Mouse (Mus musculus): Measurements from ENCODE around the gene Plekha4. TPM values are rescaled to one million over a fixed set of nuclear protein-coding genes. Genes with fewer than 3 reads are reported as not detected.
A peak's percentile ranks its signal among the peaks of the same experiment; 100 is the strongest.

Plekha4 gene
- polyA plus RNA-seq, 1 experiment from 2014 or later: 0.80 TPM

- H3K9me3 ChIP-seq (replicated peaks): no peaks in the 10 kb centered on the region
- H3K4me1 ChIP-seq: peaks cover 18% of the 10 kb centered on the region
- no peak overlapping the region for H3K4me3 ChIP-seq
- no peak overlapping the region for H3K4me2 ChIP-seq
- no peaks in the 10 kb centered on the region for H3K36me3 ChIP-seq
- ATAC-seq: no peak
- H3K9ac ChIP-seq: no peak overlapping the region
- no peak overlapping the region for H3K27ac ChIP-seq
- H3K27me3 ChIP-seq (replicated peaks): 0 out of 2 replicates have a peak, but pooled peaks cover 21% of the 10 kb centered on the region
- 80% methylated on average over 16 of the region's 16 CpGs for WGBS (ENCODE audit: insufficient replicate concordance)
Measured at GRCm38 (mm10) chr7:45549641-45550436, 23.7 kb downstream of the Plekha4 start.

DNA sequence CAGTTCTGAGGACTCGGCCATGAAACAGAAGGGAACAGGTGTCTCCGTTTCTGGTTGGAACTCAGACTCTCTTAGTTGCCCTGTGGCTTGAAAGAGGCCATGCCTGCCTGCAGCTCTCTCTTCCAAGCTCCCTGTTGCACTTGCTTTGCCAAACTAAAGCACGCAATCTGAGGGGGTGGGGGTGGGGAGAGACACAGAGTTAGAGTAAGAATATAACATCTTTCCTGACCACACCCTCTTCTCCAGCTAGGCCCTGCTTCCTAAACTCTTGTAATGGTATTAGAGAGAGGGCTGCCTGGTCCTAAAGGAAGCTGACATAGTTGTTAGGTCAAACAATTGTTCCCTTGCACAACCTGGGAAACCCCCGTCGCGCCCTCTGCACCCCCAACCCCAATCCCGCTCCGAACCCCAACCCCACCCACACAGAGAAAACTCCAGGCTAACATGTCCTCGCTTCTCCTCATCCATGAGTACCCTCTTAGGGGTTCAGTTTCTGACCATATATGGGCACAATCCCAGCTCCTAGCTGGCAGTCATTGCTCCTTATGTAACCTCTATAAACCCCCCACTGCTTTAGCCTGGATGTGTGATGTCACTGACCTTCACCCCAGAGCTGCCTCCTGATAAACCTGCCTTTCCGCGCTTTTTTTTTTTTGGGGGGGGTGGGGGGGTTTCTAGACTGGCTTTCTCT lies 24.8 kb downstream of the Plekha4 start:
- ATAC-seq: no peak
- Histone ChIP-seq H3K4me1 (peaks cover 19% of the 10 kb centered on the region), H3K4me3 (no peak overlapping the region), H3K9ac (no peak overlapping the region), H3K27ac (no peak overlapping the region), H3K4me2 (no peak overlapping the region), H3K27me3 (replicated peaks) (0 out of 2 replicates have a peak, but pooled peaks cover 24% of the 10 kb centered on the region), H3K36me3 (no peaks in the 10 kb centered on the region), H3K9me3 (replicated peaks) (no peaks in the 10 kb centered on the region)
- WGBS (ENCODE audit: insufficient replicate concordance): 64% methylated on average over 11 of the region's 11 CpGs

DNA sequence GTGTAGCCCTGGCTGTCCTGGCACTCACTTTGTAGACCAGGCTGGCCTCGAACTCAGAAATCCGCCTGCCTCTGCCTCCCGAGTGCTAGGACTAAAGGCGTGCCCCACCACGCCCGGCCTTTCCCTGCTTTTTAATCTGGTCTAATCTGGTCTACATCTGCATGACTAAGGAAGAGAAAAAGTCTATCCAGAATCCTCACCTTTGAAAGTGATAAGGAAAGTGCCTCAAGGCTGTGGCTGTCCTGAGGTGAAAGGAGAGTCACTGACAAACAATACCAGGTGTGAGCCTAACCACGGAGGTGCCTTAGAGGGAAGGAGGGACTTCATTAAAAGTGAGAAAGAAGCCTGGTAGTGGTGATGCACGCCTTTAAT lies 25.4 kb downstream of the Plekha4 start:
- ATAC-seq: no peak
- no peak overlapping the region for H3K27ac ChIP-seq
- WGBS (ENCODE audit: insufficient replicate concordance): 54% methylated on average over 8 of the region's 8 CpGs
- H3K4me1 ChIP-seq: peaks cover 24% of the 10 kb centered on the region
- 0 out of 2 replicates have a peak, but pooled peaks cover 24% of the 10 kb centered on the region for H3K27me3 ChIP-seq (replicated peaks)
- H3K4me3 ChIP-seq: no peak overlapping the region
- H3K36me3 ChIP-seq: no peaks in the 10 kb centered on the region
- H3K9ac ChIP-seq: no peak overlapping the region
- no peaks in the 10 kb centered on the region for H3K9me3 ChIP-seq (replicated peaks)
- no peak overlapping the region for H3K4me2 ChIP-seq

GRCm38 (mm10) chr7:45553519-45553918 lies 27.4 kb downstream of the Plekha4 start:
- Histone ChIP-seq H3K4me1 (peaks cover 32% of the 10 kb centered on the region), H3K9ac (no peak overlapping the region; the same call in 1 of the 2 replicates), H3K27ac (no peak overlapping the region), H3K27me3 (replicated peaks) (0 out of 2 replicates have a peak, but pooled peaks cover 16% of the 10 kb centered on the region), H3K4me3 (no peak overlapping the region), H3K9me3 (replicated peaks) (no peaks in the 10 kb centered on the region), H3K36me3 (no peaks in the 10 kb centered on the region), H3K4me2 (no peak overlapping the region)
- WGBS (ENCODE audit: insufficient replicate concordance): 50% methylated on average over 8 of the region's 8 CpGs
- no peak for ATAC-seq

DNA sequence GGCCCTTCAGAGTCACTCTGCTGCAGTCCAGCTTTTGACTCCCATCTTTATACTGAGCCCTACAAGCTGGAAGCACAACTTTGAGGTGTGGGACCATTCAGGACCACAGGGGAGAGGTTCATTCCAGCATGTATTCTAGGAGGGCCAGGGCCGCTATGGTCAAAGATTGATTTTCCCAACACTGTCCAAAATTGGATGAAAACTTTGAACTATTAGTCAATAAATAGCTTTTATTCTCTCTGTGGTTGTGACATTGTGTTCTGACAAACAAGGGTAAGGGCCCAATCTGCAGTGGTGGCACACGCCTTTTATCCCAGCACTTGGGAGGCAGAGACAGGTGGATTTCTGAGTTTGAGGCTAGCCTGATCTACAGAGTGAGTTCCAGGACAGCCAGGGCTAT lies 27.9 kb downstream of the Plekha4 start:
- Histone ChIP-seq H3K9me3 (replicated peaks) (no peaks in the 10 kb centered on the region), H3K27ac (no peak overlapping the region), H3K4me3 (no peak overlapping the region), H3K27me3 (replicated peaks) (0 out of 2 replicates have a peak, but pooled peaks cover 15% of the 10 kb centered on the region), H3K4me2 (no peak overlapping the region), H3K36me3 (no peaks in the 10 kb centered on the region), H3K9ac (no peak overlapping the region; the same call in 1 of the 2 replicates), H3K4me1 (peaks cover 33% of the 10 kb centered on the region)
- WGBS (ENCODE audit: insufficient replicate concordance): 80% methylated on average over 2 of the region's 2 CpGs
- no peak for ATAC-seq

GRCm38 (mm10) chr7:45554744-45555143 lies 28.6 kb downstream of the Plekha4 start, which contains the start of gene Hsd17b14:
Gene Hsd17b14, plus strand, starts transcription at chr7:45554893.
- Histone ChIP-seq H3K4me1 (peaks cover 37% of the 10 kb centered on the region), H3K27me3 (replicated peaks) (0 out of 2 replicates have a peak, but pooled peaks cover 15% of the 10 kb centered on the region), H3K9me3 (replicated peaks) (no peaks in the 10 kb centered on the region), H3K27ac (no peak within 1 kb of the TSS), H3K9ac (no peak within 1 kb of the TSS; the same call in 1 of the 2 replicates), H3K4me2 (no peak within 1 kb of the TSS), H3K36me3 (no peaks in the 10 kb centered on the region), H3K4me3 (no peak within 1 kb of the TSS)
- 61% methylated on average over 8 of the region's 8 CpGs for WGBS (ENCODE audit: insufficient replicate concordance)
- no peak for ATAC-seq

GRCm38 (mm10) chr7:45555787-45556186 lies 29.7 kb downstream of the Plekha4 start:
- Histone ChIP-seq H3K4me1 (peaks cover 46% of the 10 kb centered on the region), H3K36me3 (no peaks in the 10 kb centered on the region), H3K4me2 (no peak overlapping the region), H3K27me3 (replicated peaks) (0 out of 2 replicates have a peak, but pooled peaks cover 15% of the 10 kb centered on the region), H3K27ac (no peak overlapping the region), H3K4me3 (no peak overlapping the region), H3K9me3 (replicated peaks) (no peaks in the 10 kb centered on the region), H3K9ac (no peak overlapping the region)
- no peak for ATAC-seq
- 15% methylated on average over 8 of the region's 8 CpGs for WGBS (ENCODE audit: insufficient replicate concordance)

DNA sequence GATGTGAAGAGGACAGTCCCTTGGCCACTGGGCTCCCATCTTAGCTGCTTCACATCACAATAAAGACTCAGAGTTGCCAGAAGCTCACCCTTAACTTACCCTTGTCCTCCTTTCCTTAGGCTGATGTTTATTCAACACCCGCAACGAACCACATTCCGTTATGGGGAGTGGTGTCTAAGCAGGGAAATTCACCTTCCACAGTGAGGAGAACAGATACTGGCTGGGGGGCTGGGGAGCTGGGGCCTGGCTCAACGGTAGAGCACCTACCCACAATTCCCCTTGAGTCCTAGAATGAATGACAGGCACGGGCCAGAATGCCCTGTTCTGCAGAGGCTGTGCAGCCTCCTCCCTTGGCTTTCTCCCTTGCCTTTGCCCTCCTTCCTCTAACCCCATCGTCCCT lies 32.8 kb downstream of the Plekha4 start:
- no peak for ATAC-seq
- no peak overlapping the region for H3K27ac ChIP-seq
- WGBS (ENCODE audit: insufficient replicate concordance): 51% methylated on average over 5 of the region's 6 CpGs
- H3K4me2 ChIP-seq: no peak overlapping the region
- H3K4me1 ChIP-seq: peaks cover 59% of the 10 kb centered on the region
- no peak overlapping the region for H3K9ac ChIP-seq
- H3K4me3 ChIP-seq: no peak overlapping the region
- no peaks in the 10 kb centered on the region for H3K36me3 ChIP-seq
- 0 out of 2 replicates have a peak, but pooled peaks cover 8% of the 10 kb centered on the region for H3K27me3 ChIP-seq (replicated peaks)
- no peaks in the 10 kb centered on the region for H3K9me3 ChIP-seq (replicated peaks)

GRCm38 (mm10) chr7:45560241-45560640 lies 34.1 kb downstream of the Plekha4 start:
- Histone ChIP-seq H3K9ac (peak overlapping the region; percentile 25; the same call in 1 of the 2 replicates), H3K4me2 (peak overlapping the region; percentile 61), H3K4me1 (peaks cover 60% of the 10 kb centered on the region), H3K9me3 (replicated peaks) (no peaks in the 10 kb centered on the region), H3K27me3 (replicated peaks) (no peaks in the 10 kb centered on the region), H3K36me3 (no peaks in the 10 kb centered on the region), H3K27ac (0 out of 2 replicates have a peak overlapping the region, but pooled peaks have one; percentile 0), H3K4me3 (no peak overlapping the region)
- no peak for ATAC-seq
- WGBS (ENCODE audit: insufficient replicate concordance): 51% methylated on average over 7 of the region's 7 CpGs

DNA sequence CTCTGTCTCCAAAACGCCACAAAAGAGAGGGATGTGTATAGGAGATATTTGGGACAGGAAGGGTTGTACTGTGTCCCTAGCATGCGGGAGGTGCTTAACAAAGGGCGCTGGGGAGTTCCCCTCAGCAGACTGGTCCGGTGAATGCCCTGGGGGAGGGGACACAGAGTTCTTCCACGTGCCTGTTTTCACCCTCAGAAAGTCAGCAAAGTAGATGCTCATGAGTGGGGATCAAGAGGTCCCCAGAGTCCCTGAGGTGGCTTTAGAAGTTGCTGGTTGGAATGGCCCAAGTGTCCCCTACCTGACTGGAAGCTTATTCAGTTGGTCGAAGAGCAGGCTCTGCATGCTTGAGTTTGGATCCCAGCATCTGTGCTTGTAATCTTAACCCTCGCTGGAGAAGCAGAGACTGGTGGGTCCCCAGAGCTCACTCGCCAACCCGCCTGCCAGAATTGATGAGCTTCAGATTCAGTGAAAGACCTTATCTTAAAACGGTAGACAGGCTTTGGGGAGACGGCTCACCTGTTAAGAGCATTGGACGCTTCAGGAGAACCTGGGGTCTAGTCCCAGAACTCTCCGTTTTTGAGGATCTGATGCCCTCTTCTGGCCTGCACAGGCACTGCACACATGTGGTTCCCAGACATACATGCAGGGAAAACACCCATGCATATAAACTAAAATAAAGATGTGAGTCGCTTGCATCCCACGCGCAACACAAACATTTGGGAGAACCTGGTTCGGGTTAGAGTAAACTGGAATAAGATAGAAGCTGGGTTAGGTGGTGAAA lies 34.9 kb downstream of the Plekha4 start:
- no peaks in the 10 kb centered on the region for H3K27me3 ChIP-seq (replicated peaks)
- H3K4me2 ChIP-seq: peak overlapping the region; percentile 61
- 10% methylated on average over 17 of the region's 17 CpGs for WGBS (ENCODE audit: insufficient replicate concordance)
- no peaks in the 10 kb centered on the region for H3K36me3 ChIP-seq
- peak overlapping the region; percentile 25 for H3K4me3 ChIP-seq
- H3K4me1 ChIP-seq: peaks cover 59% of the 10 kb centered on the region
- ATAC-seq: peak; percentile 67
- peak overlapping the region; percentile 46 for H3K27ac ChIP-seq
- peak overlapping the region; percentile 41; the same call in 1 of the 2 replicates for H3K9ac ChIP-seq
- no peaks in the 10 kb centered on the region for H3K9me3 ChIP-seq (replicated peaks)

- Histone ChIP-seq H3K36me3 (no peaks in the 10 kb centered on the region), H3K4me2 (peak overlapping the region; percentile 61), H3K4me1 (peaks cover 56% of the 10 kb centered on the region), H3K27ac (peak overlapping the region; percentile 46), H3K9ac (peak overlapping the region; percentile 41), H3K9me3 (replicated peaks) (no peaks in the 10 kb centered on the region), H3K4me3 (peak overlapping the region; percentile 25), H3K27me3 (replicated peaks) (no peaks in the 10 kb centered on the region)
- WGBS (ENCODE audit: insufficient replicate concordance): 30% methylated on average over 12 of the region's 12 CpGs
- ATAC-seq: peak; percentile 75
Measured at GRCm38 (mm10) chr7:45561624-45562520, 35.7 kb downstream of the Plekha4 start.
